Mouse (Mus musculus): Measurements from ENCODE around the gene Meis1. TPM values are rescaled to one million over a fixed set of nuclear protein-coding genes. Genes with fewer than 3 reads are reported as not detected.
A peak's percentile ranks its signal among the peaks of the same experiment; 100 is the strongest.

Gene Meis1
- polyA plus RNA-seq, 1 experiment from 2014 or later, result 2.5 TPM

GRCm38 (mm10) chr11:18883987-18884386 lies 134.8 kb downstream of the Meis1 start:
- TF ChIP-seq CTCF (IDR thresholded peaks at IDR 0.05), result no peak
- ChIA-PET CTCF (no interaction called here), POLR2A (no interaction called here)
- in situ Hi-C loops (cut with MboI; ENCODE audit: low pct_unique_long_range_greater_than_20kb), result loop anchor here (25.0 kb wide), 1 partner anchor 1422 kb away; no protein-coding TSS in a partner anchor
- no peak for ATAC-seq
- no peak for DNase-seq (ENCODE audit: low read depth, low spot score)
- H3K27me3 ChIP-seq, result no peaks in the 10 kb centered on the region

GRCm38 (mm10) chr11:18883507-18883881 lies 135.3 kb downstream of the Meis1 start:
- no peak for ATAC-seq
- ChIA-PET POLR2A (no interaction called here), CTCF (no interaction called here)
- in situ Hi-C loops (cut with MboI; ENCODE audit: low pct_unique_long_range_greater_than_20kb), result loop anchor here (25.0 kb wide), 1 partner anchor 1421 kb away; no protein-coding TSS in a partner anchor
- no peak for TF ChIP-seq CTCF (IDR thresholded peaks at IDR 0.05)
- no peak for DNase-seq (ENCODE audit: low read depth, low spot score)
- H3K27me3 ChIP-seq, result no peaks in the 10 kb centered on the region

- ATAC-seq (no peak), DNase-seq (ENCODE audit: low read depth, low spot score) (no peak)
- ChIA-PET POLR2A (interaction anchor here (0.6 kb wide), 1 partner anchor 17 kb away, joined by 4 read pairs; no protein-coding TSS in a partner anchor), CTCF (interaction anchor here (1.3 kb wide), 1 partner anchor 9 kb away, joined by 4 read pairs; no protein-coding TSS in a partner anchor)
- in situ Hi-C loops (cut with MboI; ENCODE audit: low pct_unique_long_range_greater_than_20kb), result loop anchor here (25.0 kb wide), 1 partner anchor 1421 kb away; no protein-coding TSS in a partner anchor
- TF ChIP-seq CTCF (IDR thresholded peaks at IDR 0.05), result no peak
- no peaks in the 10 kb centered on the region for H3K27me3 ChIP-seq
These were observed 135.9 kb downstream of the Meis1 start for GRCm38 (mm10) chr11:18882747-18883506.

GRCm38 (mm10) chr11:18882315-18882714 lies 136.5 kb downstream of the Meis1 start:
- CTCF ChIA-PET, result interaction anchor here (1.3 kb wide), 1 partner anchor 9 kb away, joined by 4 read pairs; no protein-coding TSS in a partner anchor
- DNase-seq (ENCODE audit: low read depth, low spot score), result no peak
- no peak for TF ChIP-seq CTCF (IDR thresholded peaks at IDR 0.05)
- POLR2A ChIA-PET, result interaction anchor here (0.6 kb wide), 1 partner anchor 16 kb away, joined by 4 read pairs; no protein-coding TSS in a partner anchor
- no peaks in the 10 kb centered on the region for H3K27me3 ChIP-seq
- in situ Hi-C loops (cut with MboI; ENCODE audit: low pct_unique_long_range_greater_than_20kb), result loop anchor here (25.0 kb wide), 1 partner anchor 1420 kb away; no protein-coding TSS in a partner anchor
- ATAC-seq, result no peak

GRCm38 (mm10) chr11:18880806-18881205 lies 138.0 kb downstream of the Meis1 start:
- DNase-seq (ENCODE audit: low read depth, low spot score), result no peak
- peaks cover 5% of the 10 kb centered on the region for H3K27me3 ChIP-seq
- in situ Hi-C loops (cut with MboI; ENCODE audit: low pct_unique_long_range_greater_than_20kb), result loop anchor here (25.0 kb wide), 1 partner anchor 1419 kb away; no protein-coding TSS in a partner anchor
- no peak for TF ChIP-seq CTCF (IDR thresholded peaks at IDR 0.05)
- ATAC-seq, result no peak
- ChIA-PET POLR2A (interaction anchor here (0.7 kb wide), 1 partner anchor 896 kb away, joined by 4 read pairs; no protein-coding TSS in a partner anchor), CTCF (no interaction called here)

- in situ Hi-C loops (cut with MboI; ENCODE audit: low pct_unique_long_range_greater_than_20kb), result loop anchor here (5.0 to 25.0 kb wide), 3 partner anchors 148 to 1417 kb away; no protein-coding TSS in a partner anchor
- ATAC-seq (no peak), DNase-seq (ENCODE audit: low read depth, low spot score) (no peak)
- POLR2A ChIA-PET, result no interaction called here
- CTCF ChIA-PET, result interaction anchor here (0.9 kb wide), 1 partner anchor 157 kb away, joined by 3 read pairs; no protein-coding TSS in a partner anchor
- peaks cover 8% of the 10 kb centered on the region for H3K27me3 ChIP-seq
- TF ChIP-seq CTCF (IDR thresholded peaks at IDR 0.05), result no peak
These were observed 139.3 kb downstream of the Meis1 start for GRCm38 (mm10) chr11:18879456-18879818.

GRCm38 (mm10) chr11:18878748-18879455 lies 139.9 kb downstream of the Meis1 start:
- no peak for TF ChIP-seq CTCF (IDR thresholded peaks at IDR 0.05)
- H3K27me3 ChIP-seq, result peaks cover 13% of the 10 kb centered on the region
- in situ Hi-C loops (cut with MboI; ENCODE audit: low pct_unique_long_range_greater_than_20kb), result loop anchor here (5.0 to 25.0 kb wide), 3 partner anchors 148 to 1417 kb away; no protein-coding TSS in a partner anchor
- ATAC-seq, result no peak
- DNase-seq (ENCODE audit: low read depth, low spot score), result no peak
- CTCF ChIA-PET, result no interaction called here
- POLR2A ChIA-PET, result interaction anchor here (0.7 kb wide), 1 partner anchor 141 kb away, joined by 3 read pairs; no protein-coding TSS in a partner anchor

GRCm38 (mm10) chr11:18878016-18878415 lies 140.8 kb downstream of the Meis1 start:
- ATAC-seq (no peak), DNase-seq (ENCODE audit: low read depth, low spot score) (peak; percentile 1)
- TF ChIP-seq CTCF (IDR thresholded peaks at IDR 0.05), result no peak
- in situ Hi-C loops (cut with MboI; ENCODE audit: low pct_unique_long_range_greater_than_20kb), result loop anchor here (5.0 to 25.0 kb wide), 3 partner anchors 149 to 1416 kb away; no protein-coding TSS in a partner anchor
- peaks cover 22% of the 10 kb centered on the region for H3K27me3 ChIP-seq
- ChIA-PET CTCF (no interaction called here), POLR2A (no interaction called here)

GRCm38 (mm10) chr11:18877626-18878011 lies 141.2 kb downstream of the Meis1 start:
- DNase-seq (ENCODE audit: low read depth, low spot score) (no peak), ATAC-seq (peak; percentile 25)
- in situ Hi-C loops (cut with MboI; ENCODE audit: low pct_unique_long_range_greater_than_20kb), result loop anchor here (5.0 to 25.0 kb wide), 3 partner anchors 150 to 1415 kb away; no protein-coding TSS in a partner anchor
- H3K27me3 ChIP-seq, result peaks cover 26% of the 10 kb centered on the region
- CTCF ChIA-PET, result no interaction called here
- POLR2A ChIA-PET, result no interaction called here
- TF ChIP-seq CTCF (IDR thresholded peaks at IDR 0.05), result no peak

GRCm38 (mm10) chr11:18876886-18877625 lies 141.7 kb downstream of the Meis1 start:
- in situ Hi-C loops (cut with MboI; ENCODE audit: low pct_unique_long_range_greater_than_20kb), result loop anchor here (5.0 to 25.0 kb wide), 3 partner anchors 150 to 1415 kb away; no protein-coding TSS in a partner anchor
- POLR2A ChIA-PET, result no interaction called here
- CTCF ChIA-PET, result interaction anchor here (0.9 to 1.2 kb wide), 2 partner anchors 114 to 149 kb away, joined by 3 read pairs; no protein-coding TSS in a partner anchor

More at GRCm38 (mm10) chr11:18876886-18877625, 141.7 kb downstream of the Meis1 start:
- no peak for TF ChIP-seq CTCF (IDR thresholded peaks at IDR 0.05)
- DNase-seq (ENCODE audit: low read depth, low spot score) (no peak), ATAC-seq (peak; percentile 5)
- peaks cover 28% of the 10 kb centered on the region for H3K27me3 ChIP-seq

All from Patski (cell line).